Mouse (Mus musculus): ENCODE data around the gene Bfsp1. TPM values are rescaled to one million over a fixed set of nuclear protein-coding genes. Genes with fewer than 3 reads are reported as not detected.

The Bfsp1 gene
- polyA plus RNA-seq, 1 experiment: not detected

- TF ChIP-seq CTCF (IDR thresholded peaks at IDR 0.05; ENCODE audit: insufficient read depth, low read depth, low read length): no peak
- no peak for TF ChIP-seq POLR2A (IDR thresholded peaks at IDR 0.05; ENCODE audit: insufficient read depth, low read depth, low read length)
- Histone ChIP-seq H3K27ac (ENCODE audit: insufficient read depth, low read depth, low read length) (no peak overlapping the region), H3K4me3 (ENCODE audit: insufficient read depth, low read depth, low read length) (no peak overlapping the region), H3K4me1 (ENCODE audit: control insufficient read depth, insufficient read depth, low read length) (no peaks in the 10 kb centered on the region)
- WGBS: 72% methylated on average over 12 of the region's 12 CpGs
These were observed 27.0 kb upstream of the Bfsp1 start for GRCm38 (mm10) chr2:143889860-143890433.

GRCm38 (mm10) chr2:143889131-143889859 lies 26.3 kb upstream of the Bfsp1 start:
- 79% methylated on average over 15 of the region's 15 CpGs for WGBS

GRCm38 (mm10) chr2:143882606-143883288 lies 19.8 kb upstream of the Bfsp1 start:
- H3K4me3 ChIP-seq (ENCODE audit: insufficient read depth, low read depth, low read length): no peak overlapping the region
- TF ChIP-seq POLR2A (IDR thresholded peaks at IDR 0.05; ENCODE audit: insufficient read depth, low read depth, low read length) (no peak), CTCF (IDR thresholded peaks at IDR 0.05; ENCODE audit: insufficient read depth, low read depth, low read length) (no peak)
- peaks cover 4% of the 10 kb centered on the region; the same call in 1 of the 2 replicates for H3K4me1 ChIP-seq (ENCODE audit: control insufficient read depth, insufficient read depth, low read length)
- H3K27ac ChIP-seq (ENCODE audit: insufficient read depth, low read depth, low read length): no peak overlapping the region
- 85% methylated on average over 10 of the region's 10 CpGs for WGBS

More at GRCm38 (mm10) chr2:143889131-143889859, 26.3 kb upstream of the Bfsp1 start:
- Histone ChIP-seq H3K27ac (ENCODE audit: insufficient read depth, low read depth, low read length) (no peak overlapping the region), H3K4me1 (ENCODE audit: control insufficient read depth, insufficient read depth, low read length) (no peaks in the 10 kb centered on the region), H3K4me3 (ENCODE audit: insufficient read depth, low read depth, low read length) (no peak overlapping the region)
- TF ChIP-seq CTCF (IDR thresholded peaks at IDR 0.05; ENCODE audit: insufficient read depth, low read depth, low read length) (no peak), POLR2A (IDR thresholded peaks at IDR 0.05; ENCODE audit: insufficient read depth, low read depth, low read length) (no peak)

- no peak overlapping the region for H3K27ac ChIP-seq (ENCODE audit: insufficient read depth, low read depth, low read length)
- peaks cover 4% of the 10 kb centered on the region; the same call in 1 of the 2 replicates for H3K4me1 ChIP-seq (ENCODE audit: control insufficient read depth, insufficient read depth, low read length)
- no peak for TF ChIP-seq CTCF (IDR thresholded peaks at IDR 0.05; ENCODE audit: insufficient read depth, low read depth, low read length)
- TF ChIP-seq POLR2A (IDR thresholded peaks at IDR 0.05; ENCODE audit: insufficient read depth, low read depth, low read length): no peak
- 41% methylated on average over 4 of the region's 4 CpGs for WGBS
- no peak overlapping the region for H3K4me3 ChIP-seq (ENCODE audit: insufficient read depth, low read depth, low read length)
These were observed 19.0 kb upstream of the Bfsp1 start for GRCm38 (mm10) chr2:143882002-143882401.

GRCm38 (mm10) chr2:143879311-143879710 lies 16.3 kb upstream of the Bfsp1 start:
- peaks cover 4% of the 10 kb centered on the region; the same call in 1 of the 2 replicates for H3K4me1 ChIP-seq (ENCODE audit: control insufficient read depth, insufficient read depth, low read length)
- H3K27ac ChIP-seq (ENCODE audit: insufficient read depth, low read depth, low read length): no peak overlapping the region
- no peak for TF ChIP-seq CTCF (IDR thresholded peaks at IDR 0.05; ENCODE audit: insufficient read depth, low read depth, low read length)
- TF ChIP-seq POLR2A (IDR thresholded peaks at IDR 0.05; ENCODE audit: insufficient read depth, low read depth, low read length): no peak
- H3K4me3 ChIP-seq (ENCODE audit: insufficient read depth, low read depth, low read length): no peak overlapping the region
- WGBS: 92% methylated on average over 6 of the region's 6 CpGs

- Histone ChIP-seq H3K27ac (ENCODE audit: insufficient read depth, low read depth, low read length) (no peak overlapping the region), H3K4me1 (ENCODE audit: control insufficient read depth, insufficient read depth, low read length) (peaks cover 2% of the 10 kb centered on the region; the same call in 1 of the 2 replicates), H3K4me3 (ENCODE audit: insufficient read depth, low read depth, low read length) (no peak overlapping the region)
- WGBS: 85% methylated on average over 4 of the region's 4 CpGs
- no peak for TF ChIP-seq CTCF (IDR thresholded peaks at IDR 0.05; ENCODE audit: insufficient read depth, low read depth, low read length)
- TF ChIP-seq POLR2A (IDR thresholded peaks at IDR 0.05; ENCODE audit: insufficient read depth, low read depth, low read length): no peak
These were observed 14.1 kb upstream of the Bfsp1 start for GRCm38 (mm10) chr2:143876929-143877632.

- WGBS: 86% methylated on average over 1 of the region's 1 CpGs
These were observed 13.1 kb upstream of the Bfsp1 start for GRCm38 (mm10) chr2:143876026-143876425.

GRCm38 (mm10) chr2:143870936-143871688 lies 8.1 kb upstream of the Bfsp1 start:
- WGBS: 82% methylated on average over 10 of the region's 10 CpGs
- no peaks in the 10 kb centered on the region for H3K4me1 ChIP-seq (ENCODE audit: control insufficient read depth, insufficient read depth, low read length)
- no peak overlapping the region for H3K4me3 ChIP-seq (ENCODE audit: insufficient read depth, low read depth, low read length)
- TF ChIP-seq POLR2A (IDR thresholded peaks at IDR 0.05; ENCODE audit: insufficient read depth, low read depth, low read length) (no peak), CTCF (IDR thresholded peaks at IDR 0.05; ENCODE audit: insufficient read depth, low read depth, low read length) (no peak)
- H3K27ac ChIP-seq (ENCODE audit: insufficient read depth, low read depth, low read length): no peak overlapping the region

More at GRCm38 (mm10) chr2:143876026-143876425, 13.1 kb upstream of the Bfsp1 start:
- Histone ChIP-seq H3K4me3 (ENCODE audit: insufficient read depth, low read depth, low read length) (no peak overlapping the region), H3K27ac (ENCODE audit: insufficient read depth, low read depth, low read length) (no peak overlapping the region), H3K4me1 (ENCODE audit: control insufficient read depth, insufficient read depth, low read length) (no peaks in the 10 kb centered on the region)
- no peak for TF ChIP-seq CTCF (IDR thresholded peaks at IDR 0.05; ENCODE audit: insufficient read depth, low read depth, low read length)
- TF ChIP-seq POLR2A (IDR thresholded peaks at IDR 0.05; ENCODE audit: insufficient read depth, low read depth, low read length): no peak
